Mouse (Mus musculus): ENCODE results near the gene Gulp1.

Gulp1 gene

DNA sequence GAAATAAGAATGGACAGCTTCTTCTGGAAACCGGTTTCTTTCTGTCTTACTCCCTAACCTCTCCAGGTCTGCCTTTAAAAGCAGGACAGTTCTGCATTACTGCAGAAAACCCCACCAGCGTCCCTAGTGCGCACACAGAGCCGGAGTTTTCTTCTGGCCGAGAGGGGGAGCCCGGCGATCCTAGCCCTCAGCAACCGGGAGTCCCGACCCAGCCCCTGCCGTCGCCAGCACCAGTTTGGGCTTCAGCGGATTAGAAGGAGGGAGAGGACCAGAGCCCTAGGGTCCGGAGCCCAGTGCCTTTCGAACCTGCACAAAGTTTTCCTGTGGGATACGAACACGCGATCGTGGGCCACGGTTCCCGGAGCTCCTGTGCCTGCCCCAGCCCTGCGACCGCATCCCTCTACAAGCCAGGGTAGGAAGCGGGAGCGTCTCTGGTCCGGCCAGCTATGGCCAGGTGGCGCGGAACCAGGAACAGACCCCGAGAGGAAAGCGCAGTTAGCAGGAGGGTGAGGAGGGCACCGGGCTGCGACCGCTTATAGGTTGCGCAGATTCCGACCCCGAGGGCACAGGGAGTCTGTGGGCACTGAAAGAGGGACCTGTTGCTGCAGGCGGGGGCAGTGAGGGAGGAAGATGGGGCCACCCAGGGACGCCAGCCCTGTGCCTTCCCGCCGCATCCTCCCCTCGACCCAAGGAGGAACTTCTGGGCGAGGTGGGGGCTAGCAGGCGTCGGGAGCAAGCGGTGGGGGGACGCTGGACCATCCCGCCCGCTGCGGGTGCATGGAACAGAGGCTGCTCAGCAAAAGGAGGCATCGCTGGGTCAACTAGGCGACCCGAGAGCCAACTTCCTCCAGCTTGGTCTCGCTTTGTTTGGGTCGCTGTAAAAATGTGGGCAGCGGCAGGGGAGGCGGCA, at the start of gene Gulp1:
Gene Gulp1, plus strand, starts transcription at position 51 of the 910 bp plus-strand sequence.
- no peak for DNase-seq

GRCm38 (mm10) chr1:44550261-44550660, 1.1 kb upstream of the Gulp1 start:
- DNase-seq, result no peak

- no peak for DNase-seq
Measured at GRCm38 (mm10) chr1:44552371-44552841, 1.1 kb downstream of the Gulp1 start.

GRCm38 (mm10) chr1:44553166-44553898, 2.0 kb downstream of the Gulp1 start:
- DNase-seq, result no peak

GRCm38 (mm10) chr1:44567431-44567830, 16.1 kb downstream of the Gulp1 start:
- DNase-seq, result no peak

GRCm38 (mm10) chr1:44568296-44568695, 17.0 kb downstream of the Gulp1 start:
- DNase-seq, result no peak

- no peak for DNase-seq
Measured at GRCm38 (mm10) chr1:44576001-44576400, 24.7 kb downstream of the Gulp1 start.

GRCm38 (mm10) chr1:44576610-44577009, 25.3 kb downstream of the Gulp1 start:
- DNase-seq, result no peak

DNA sequence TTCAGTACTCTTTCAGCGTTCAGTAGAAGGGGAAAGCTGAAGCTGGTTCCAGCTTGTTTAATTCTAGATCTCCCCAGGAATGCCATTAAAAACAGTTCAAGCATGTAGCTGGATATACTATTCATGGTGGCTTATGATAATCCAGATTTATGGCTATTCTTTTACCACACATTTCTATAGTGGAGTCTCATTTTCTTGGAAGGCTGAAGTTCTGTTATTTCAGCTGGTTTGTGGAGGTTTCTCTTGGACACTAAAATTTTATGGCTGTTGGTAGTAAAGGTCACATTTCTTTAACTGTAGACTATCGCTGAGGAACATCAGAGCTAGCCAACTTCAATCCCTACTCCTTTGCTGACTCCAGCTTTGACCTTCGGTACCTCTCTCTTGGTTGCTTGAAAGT, 29.1 kb downstream of the Gulp1 start:
- no peak for DNase-seq

GRCm38 (mm10) chr1:44584886-44585385, 33.6 kb downstream of the Gulp1 start:
- DNase-seq, result no peak

DNA sequence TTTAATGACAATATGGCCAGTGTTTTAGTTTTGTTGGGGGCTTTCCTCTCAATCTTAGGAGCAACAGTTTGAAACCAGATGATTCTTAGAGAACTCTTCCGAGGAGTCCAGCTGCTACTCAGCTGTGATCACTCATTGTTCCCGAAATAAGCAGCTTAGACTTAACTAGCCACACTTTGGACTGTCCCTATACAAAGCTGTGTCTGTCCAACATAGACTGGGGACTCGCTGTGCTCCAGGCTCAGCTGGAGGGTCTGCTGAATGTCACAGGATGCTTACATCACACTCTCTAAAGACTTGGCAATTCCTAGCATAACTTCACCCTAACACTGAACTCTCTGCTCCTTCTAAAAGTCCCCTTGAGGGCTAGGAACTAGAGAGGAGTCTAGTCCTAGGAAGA, 40.4 kb downstream of the Gulp1 start:
- DNase-seq, result no peak

- no peak for DNase-seq
Measured at GRCm38 (mm10) chr1:44593109-44593508, 41.8 kb downstream of the Gulp1 start.

- DNase-seq, result no peak
Measured at GRCm38 (mm10) chr1:44598312-44598711, 47.0 kb downstream of the Gulp1 start.

- no peak for DNase-seq
Measured at GRCm38 (mm10) chr1:44613294-44614041, 62.2 kb downstream of the Gulp1 start.

- no peak for DNase-seq
Measured at GRCm38 (mm10) chr1:44618751-44619150, 67.4 kb downstream of the Gulp1 start.

DNA sequence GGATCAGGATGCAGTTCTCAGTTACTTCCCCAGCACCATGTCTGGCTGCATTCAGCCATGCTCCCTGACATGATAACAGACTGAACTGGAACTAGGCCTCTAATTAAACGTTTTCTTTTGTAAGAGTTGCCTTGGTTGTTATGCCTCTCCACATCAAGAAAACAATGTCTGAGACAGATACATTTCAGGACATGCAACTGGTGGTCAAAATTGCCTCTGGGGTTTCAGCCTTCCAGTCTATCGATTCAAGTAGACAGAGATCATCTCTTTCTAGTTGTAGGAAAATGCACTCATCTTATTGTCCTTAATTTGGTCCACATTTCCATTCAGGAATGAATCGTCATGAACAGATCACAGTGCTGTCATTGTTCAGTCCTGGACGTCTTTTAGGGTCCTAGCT, 83.2 kb downstream of the Gulp1 start:
- DNase-seq, result no peak

GRCm38 (mm10) chr1:44645678-44646276, 94.5 kb downstream of the Gulp1 start:
- no peak for DNase-seq

DNA sequence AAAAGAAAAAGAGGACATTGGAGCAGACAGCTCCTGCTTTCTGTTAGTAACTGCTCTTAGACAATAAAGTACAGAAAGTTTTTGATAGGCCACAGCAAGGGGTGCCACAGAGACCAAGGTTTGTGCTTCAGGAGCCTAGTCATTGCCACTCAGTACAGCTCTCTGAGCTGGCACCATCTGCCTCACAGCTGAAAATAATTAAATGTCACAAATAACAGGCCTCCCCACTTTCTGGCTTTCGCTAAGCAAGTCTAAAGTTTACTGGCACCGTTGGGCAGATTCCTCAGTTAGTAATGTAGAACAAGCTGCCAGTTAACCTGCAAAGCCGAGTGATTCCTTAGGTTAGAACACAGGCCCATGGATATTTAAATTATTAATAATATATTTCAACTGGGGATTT, 127.7 kb downstream of the Gulp1 start:
- no peak for DNase-seq

- no peak for DNase-seq
Measured at GRCm38 (mm10) chr1:44679415-44679814, 128.1 kb downstream of the Gulp1 start.

DNA sequence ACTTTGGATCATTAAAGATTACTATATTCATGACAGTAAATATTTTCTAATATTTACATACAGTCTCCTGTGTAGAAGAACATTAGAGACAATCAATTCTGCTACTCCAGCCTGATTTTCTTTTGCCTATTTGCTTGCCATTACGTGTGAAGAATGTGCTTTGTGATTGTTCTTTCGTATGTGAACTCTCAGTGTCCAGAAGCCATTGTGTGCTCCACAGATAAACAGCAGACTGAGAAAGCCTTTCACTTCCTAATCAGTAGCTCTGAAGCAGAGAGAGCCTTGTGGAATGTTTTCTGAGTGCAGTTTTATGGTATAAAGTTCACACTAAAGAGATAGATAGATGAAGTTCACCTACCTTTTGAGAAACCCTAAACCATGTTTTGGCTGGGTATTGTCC, 131.2 kb downstream of the Gulp1 start:
- DNase-seq, result no peak

DNA sequence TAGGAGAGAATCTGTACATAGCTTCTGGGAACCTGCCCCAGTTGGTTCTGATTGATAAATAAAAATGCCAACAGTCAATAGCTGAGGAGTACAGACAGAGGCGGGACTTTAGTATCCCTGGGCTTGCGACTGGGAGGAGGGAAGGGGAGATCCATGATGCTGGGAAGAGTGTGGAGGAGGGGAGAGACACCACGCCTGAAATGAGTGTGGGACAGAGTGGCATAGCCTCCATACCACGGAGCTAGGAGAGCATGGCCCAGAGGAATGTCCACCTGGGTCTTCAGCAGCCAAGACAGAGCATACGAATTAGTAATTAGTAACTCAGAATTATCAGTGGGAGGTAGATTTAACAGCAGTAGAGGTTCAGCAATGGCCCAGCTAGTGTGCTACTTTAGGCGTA, 132.4 kb downstream of the Gulp1 start:
- no peak for DNase-seq

- no peak for DNase-seq
Measured at GRCm38 (mm10) chr1:44720785-44721410, 169.6 kb downstream of the Gulp1 start.
